Mouse (Mus musculus) heart, postnatal 4 days (tissue): Measurements from ENCODE around the gene Fbxo17. TPM values are rescaled to one million over a fixed set of nuclear protein-coding genes. Genes with fewer than 3 reads are reported as not detected.

Experiments used
- DNase-seq: peaks from one replicate; pipeline ENCODE4 v3.0.0; 2021
- total RNA-seq, 2 experiments: library from RNA; stranded (reverse); gene quantifications; 2 replicates each; pipeline ENCODE4 v1.2.3; 2021

The Fbxo17 gene
- total RNA-seq, 2 experiments from 2014 or later, result 2.6 to 4.2 TPM

GRCm38 (mm10) chr7:28719159-28719558 lies 2.6 kb downstream of the Fbxo17 start:
- no peak for DNase-seq

GRCm38 (mm10) chr7:28719650-28720049 lies 3.0 kb downstream of the Fbxo17 start:
- no peak for DNase-seq

- DNase-seq, result no peak
Observed at GRCm38 (mm10) chr7:28720753-28721537, 4.3 kb downstream of the Fbxo17 start.

GRCm38 (mm10) chr7:28722079-28722478 lies 5.5 kb downstream of the Fbxo17 start:
- no peak for DNase-seq

- DNase-seq, result no peak
Observed at GRCm38 (mm10) chr7:28724613-28725012, 8.0 kb downstream of the Fbxo17 start.

GRCm38 (mm10) chr7:28726600-28726999 lies 10.0 kb downstream of the Fbxo17 start:
- DNase-seq, result peak; percentile 86

GRCm38 (mm10) chr7:28727649-28728340 lies 11.2 kb downstream of the Fbxo17 start:
- peak; percentile 39 for DNase-seq

- DNase-seq, result peak; percentile 75
Observed at GRCm38 (mm10) chr7:28732341-28733142, 15.9 kb downstream of the Fbxo17 start.

- no peak for DNase-seq
Observed at GRCm38 (mm10) chr7:28733211-28733610, 16.6 kb downstream of the Fbxo17 start.

GRCm38 (mm10) chr7:28735701-28736100 lies 19.1 kb downstream of the Fbxo17 start:
- no peak for DNase-seq

- no peak for DNase-seq
Observed at GRCm38 (mm10) chr7:28739829-28740228, 23.2 kb downstream of the Fbxo17 start.

- DNase-seq, result no peak
Observed at GRCm38 (mm10) chr7:28740949-28741348, 24.3 kb downstream of the Fbxo17 start.

- no peak for DNase-seq
Observed at GRCm38 (mm10) chr7:28741368-28741708, 24.7 kb downstream of the Fbxo17 start.

GRCm38 (mm10) chr7:28741709-28742438 lies 25.3 kb downstream of the Fbxo17 start, which contains the start of the genes Mrps12 and Sars2:
Gene Mrps12 (minus strand): TSS chr7:28741820.
Gene Sars2 (plus strand): TSS chr7:28741992.
- peak; percentile 95 for DNase-seq

GRCm38 (mm10) chr7:28749935-28750334 lies 33.3 kb downstream of the Fbxo17 start:
- no peak for DNase-seq

GRCm38 (mm10) chr7:28756079-28756478 lies 39.5 kb downstream of the Fbxo17 start, which contains the start of gene Ccer2:
Gene Ccer2 (plus strand): TSS chr7:28756174.
- DNase-seq, result no peak

- DNase-seq, result no peak
Observed at GRCm38 (mm10) chr7:28758623-28759022, 42.0 kb downstream of the Fbxo17 start.

GRCm38 (mm10) chr7:28761907-28762306 lies 45.3 kb downstream of the Fbxo17 start:
- DNase-seq, result no peak

- no peak for DNase-seq
Observed at GRCm38 (mm10) chr7:28765211-28765610, 48.6 kb downstream of the Fbxo17 start.

- peak; percentile 97 for DNase-seq
Observed at GRCm38 (mm10) chr7:28766173-28766879, 49.7 kb downstream of the Fbxo17 start, which contains the start of gene Sirt2. Gene Sirt2 (plus strand): TSS chr7:28766735.

- DNase-seq, result no peak
Observed at GRCm38 (mm10) chr7:28766910-28767309, 50.3 kb downstream of the Fbxo17 start.
